In the genomic region with DNA sequence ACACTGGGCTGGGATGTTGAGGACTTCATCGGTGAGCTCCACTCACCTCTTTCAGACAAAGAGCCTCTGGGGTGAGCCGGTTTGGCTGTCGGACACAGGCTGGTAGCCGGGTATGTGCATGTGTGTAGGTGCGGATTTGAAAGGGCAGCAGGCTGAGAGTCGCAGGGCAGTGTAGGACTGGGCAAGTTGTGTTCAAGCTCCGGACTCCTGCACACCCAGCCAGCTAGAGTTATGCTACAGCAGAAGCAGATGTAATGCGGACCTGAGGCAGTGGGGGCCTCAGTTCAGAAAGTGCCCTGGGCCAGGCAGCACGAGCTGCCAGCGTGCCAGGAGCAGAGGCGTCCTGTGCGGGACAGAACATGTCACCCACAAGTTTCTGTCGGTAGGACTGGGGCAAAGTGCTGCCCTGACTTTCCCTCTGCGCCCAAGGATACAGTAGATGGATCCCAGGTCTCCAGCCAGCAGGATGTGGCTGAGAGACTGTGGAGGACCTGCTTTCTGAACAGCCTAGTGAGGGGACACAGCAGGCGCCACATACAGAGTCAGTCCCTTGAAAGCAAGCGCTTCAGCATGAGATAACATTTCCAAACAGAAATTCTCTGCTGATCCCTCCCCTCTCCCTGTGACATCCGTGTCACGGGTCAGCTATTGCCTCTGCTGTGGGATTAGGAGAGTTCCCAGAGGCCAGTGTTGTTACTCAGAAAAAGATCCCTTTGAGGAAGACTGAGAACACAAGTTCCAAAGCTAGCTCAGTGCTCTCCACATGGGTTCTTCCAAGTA, we compare ENCODE assay signal across 7 mouse cellular contexts. TPM values are rescaled to one million over a fixed set of nuclear protein-coding genes. Genes with fewer than 3 reads are reported as not detected.
DNase-seq lines count a peak whose midpoint lies in the region; ATAC-seq and TF ChIP-seq lines count a peak whose summit lies in the region.

No protein-coding gene starts in this region.

- H3K9ac ChIP-seq in ES-E14 (ENCODE audit: insufficient read depth, low read depth, low read length, poor library complexity, severe bottlenecking), result peak overlapping the region; percentile 42
- peak overlapping the region; percentile 51 for H3K9ac ChIP-seq in liver, embryonic 11.5 days (ENCODE audit: low read depth, low read length)

- 30% methylated on average over 18 of the region's 18 CpGs for WGBS in liver, embryonic 11.5 days
- 43% methylated on average over 18 of the region's 18 CpGs for WGBS in thymus, adult 2 months

- intact Hi-C loops in heart, postnatal 36 days (cut with DNase I), result loop anchor here (1.0 to 2.0 kb wide), 2 partner anchors 33 to 60 kb away; no protein-coding TSS in a partner anchor

- TF ChIP-seq POLR2A in thymus, adult 2 months (IDR thresholded peaks at IDR 0.05; ENCODE audit: control insufficient read depth, extremely low read depth, insufficient read depth, low read length, poor library complexity), result no peak

- H3K27ac ChIP-seq in ES-E14 (ENCODE audit: insufficient read depth, low read depth, low read length, poor library complexity, severe bottlenecking), result no peak overlapping the region
- peak overlapping the region; percentile 69 for H3K27ac ChIP-seq in brown adipose tissue, adult 24 weeks (replicated peaks; ENCODE audit: low read depth, low read length)
- peak overlapping the region; percentile 20; the same call in 1 of the 2 replicates for H3K27ac ChIP-seq in liver, embryonic 11.5 days (ENCODE audit: low read depth, low read length)
- H3K27ac ChIP-seq in thymus, adult 2 months (ENCODE audit: control insufficient read depth, insufficient read depth, low read length), result peak overlapping the region; percentile 67

- no peak for ATAC-seq in liver, embryonic 11.5 days (replicated peaks; ENCODE audit: low FRiP score)

- DNase-seq in ES-E14 (ENCODE audit: low read depth, low spot score), result no peak
- peak; percentile 34 to 53 for DNase-seq in heart, postnatal 36 days
- DNase-seq in liver, embryonic 11.5 days (ENCODE audit: low spot score), result no peak
- DNase-seq in thymus, adult 2 months, result peak; percentile 18
- no peak for DNase-seq in urinary bladder, adult 2 months (ENCODE audit: low spot score)
- no peak for DNase-seq in ovary, adult 18-20 months (ENCODE audit: low spot score)

- no peaks in the 10 kb centered on the region for H3K36me3 ChIP-seq in ES-E14 (ENCODE audit: control insufficient read depth, insufficient read depth, low read length, poor library complexity, severe bottlenecking)
- H3K36me3 ChIP-seq in liver, embryonic 11.5 days (ENCODE audit: control insufficient read depth, insufficient read depth, low read length), result no peaks in the 10 kb centered on the region
- H3K36me3 ChIP-seq in thymus, adult 2 months (ENCODE audit: control insufficient read depth, insufficient read depth, low read length), result no peaks in the 10 kb centered on the region

- peak overlapping the region; percentile 66 for H3K4me2 ChIP-seq in liver, embryonic 11.5 days

- H3K9me3 ChIP-seq in ES-E14 (ENCODE audit: control insufficient read depth, insufficient read depth, low read depth, low read length), result no peaks in the 10 kb centered on the region
- no peaks in the 10 kb centered on the region for H3K9me3 ChIP-seq in liver, embryonic 11.5 days (ENCODE audit: control insufficient read depth, low read length)

- H3K27me3 ChIP-seq in liver, embryonic 11.5 days (replicated peaks; ENCODE audit: control insufficient read depth, insufficient read depth, low read length), result no peaks in the 10 kb centered on the region
- H3K27me3 ChIP-seq in thymus, adult 2 months (ENCODE audit: control insufficient read depth, insufficient read depth, low read length), result no peaks in the 10 kb centered on the region

- peaks cover 4 to 8% of the 10 kb centered on the region in 2 experiments; a peak in 2 of 4 replicates for H3K4me1 ChIP-seq in ES-E14 (ENCODE audit: control insufficient read depth in 2 of 2, insufficient read depth in 2 of 2, low read length in 2 of 2, poor library complexity in 1 of 2)
- peaks cover 5% of the 10 kb centered on the region; the same call in 1 of the 2 replicates for H3K4me1 ChIP-seq in brown adipose tissue, adult 24 weeks (ENCODE audit: control insufficient read depth, insufficient read depth, insufficient read length, low read length)
- peaks cover 20% of the 10 kb centered on the region for H3K4me1 ChIP-seq in liver, embryonic 11.5 days (replicated peaks; ENCODE audit: control insufficient read depth, insufficient read depth, low read length)
- H3K4me1 ChIP-seq in thymus, adult 2 months (replicated peaks; ENCODE audit: control insufficient read depth, insufficient read depth, low read length), result peaks cover 60% of the 10 kb centered on the region

- peak overlapping the region; percentile 38 to 58 for H3K4me3 ChIP-seq in ES-E14 (ENCODE audit: insufficient read depth in 1 of 2, low read depth in 1 of 2, low read length in 2 of 2, poor library complexity in 1 of 2, severe bottlenecking in 1 of 2)
- H3K4me3 ChIP-seq in brown adipose tissue, adult 24 weeks (ENCODE audit: insufficient read depth, low read depth, low read length), result peak overlapping the region; percentile 69
- peak overlapping the region; percentile 49 for H3K4me3 ChIP-seq in liver, embryonic 11.5 days (ENCODE audit: low read depth, low read length)
- peak overlapping the region; percentile 66 for H3K4me3 ChIP-seq in thymus, adult 2 months (ENCODE audit: control insufficient read depth, insufficient read depth, low read length)

- no peak for TF ChIP-seq CTCF in thymus, adult 2 months (IDR thresholded peaks at IDR 0.05; ENCODE audit: borderline replicate concordance, control insufficient read depth, extremely low read depth, insufficient read depth, low read length, poor library complexity)

- in situ Hi-C loops in ES-E14 (cut with MboI; ENCODE audit: low sequenced_read_pairs in 2 of 2, unreplicated experiment in 2 of 2), result no loop called here

TF ChIP-seq in ES-E14, 5 proteins besides CTCF, POLR2A, EP300 and RAD21:
- TF ChIP-seq ZNF384 (IDR thresholded peaks at IDR 0.05; ENCODE audit: low read depth, low read length), result no peak

RNA-seq across cellular contexts. Expression of a gene that starts 1.0 kb away (rescaled TPM):
- total RNA-seq in ES-E14 (2012; rRNA removed), result 2.7 and 5.1 TPM in 2 replicates
- polyA plus RNA-seq in brown adipose tissue, adult 24 weeks (2012; ENCODE audit: insufficient read depth, insufficient read length, missing spikeins), result 32.8 and 34.1 TPM in 2 replicates
- 10 to 100 TPM; 51.2 to 67.0 TPM for total RNA-seq in heart, postnatal 36 days (2021)
- polyA plus RNA-seq in liver, embryonic 11.5 days (2014; fragmentation: Nextera tagmentation; extraction: Ambion mirVana), result 11.3 and 12.2 TPM in 2 replicates
- polyA plus RNA-seq in thymus, adult 2 months (2012; rRNA removed), result 61.1 and 64.5 TPM in 2 replicates
- polyA plus RNA-seq in urinary bladder, adult 2 months (2012; rRNA removed), result 67.7 and 73.5 TPM in 2 replicates

Comparison
In these comparisons a context has a peak if more than half of its experiments do, and no peak if none do; other contexts are left out.
1. DNase-seq: peak in heart, postnatal 36 days (2 of 2) and thymus, adult 2 months (single experiment); none in ES-E14 (single experiment), liver, embryonic 11.5 days (single experiment), urinary bladder, adult 2 months (single experiment) and ovary, adult 18-20 months (single experiment).
2. Peak in every context shown above with its lines, with median percentiles within 50 percentile points of each other: H3K4me3 ChIP-seq.